Mouse (Mus musculus) hindlimb bud, embryonic 11.5 days (tissue): ENCODE data around the gene Slc7a5.

ENCODE experiments used
- DNase-seq: peaks from one replicate; pipeline ENCODE4 v3.0.0-alpha.2; 2012; ENCODE audit warnings: low read depth, low spot score; ENCODE audit errors: extremely low spot score

Gene Slc7a5

GRCm38 (mm10) chr8:121936391-121936790, 28.9 kb upstream of the Slc7a5 start:
- no peak for DNase-seq

- no peak for DNase-seq
These were observed 28.1 kb upstream of the Slc7a5 start for GRCm38 (mm10) chr8:121935341-121936294.

GRCm38 (mm10) chr8:121934923-121935322, 27.4 kb upstream of the Slc7a5 start:
- DNase-seq = no peak

GRCm38 (mm10) chr8:121934506-121934905, 27.0 kb upstream of the Slc7a5 start:
- no peak for DNase-seq

- DNase-seq = no peak
These were observed 25.4 kb upstream of the Slc7a5 start for GRCm38 (mm10) chr8:121932668-121933520.

GRCm38 (mm10) chr8:121932026-121932667, 24.7 kb upstream of the Slc7a5 start:
- no peak for DNase-seq

GRCm38 (mm10) chr8:121931571-121931970, 24.1 kb upstream of the Slc7a5 start:
- DNase-seq = no peak

- DNase-seq = no peak
These were observed 22.6 kb upstream of the Slc7a5 start for GRCm38 (mm10) chr8:121930047-121930446.

- no peak for DNase-seq
These were observed 19.8 kb upstream of the Slc7a5 start for GRCm38 (mm10) chr8:121927316-121927715.

GRCm38 (mm10) chr8:121926266-121926665, 18.8 kb upstream of the Slc7a5 start:
- no peak for DNase-seq

- peak; percentile 73 for DNase-seq
These were observed 18.1 kb upstream of the Slc7a5 start for GRCm38 (mm10) chr8:121925624-121926023.

GRCm38 (mm10) chr8:121924681-121925080, 17.2 kb upstream of the Slc7a5 start:
- no peak for DNase-seq

GRCm38 (mm10) chr8:121922101-121922500, 14.6 kb upstream of the Slc7a5 start:
- DNase-seq = no peak

GRCm38 (mm10) chr8:121921582-121921981, 14.1 kb upstream of the Slc7a5 start:
- no peak for DNase-seq

GRCm38 (mm10) chr8:121919731-121920130, 12.2 kb upstream of the Slc7a5 start:
- DNase-seq = no peak

GRCm38 (mm10) chr8:121919158-121919557, 11.7 kb upstream of the Slc7a5 start:
- no peak for DNase-seq

GRCm38 (mm10) chr8:121913378-121913777, 5.9 kb upstream of the Slc7a5 start:
- no peak for DNase-seq

GRCm38 (mm10) chr8:121912831-121913230, 5.3 kb upstream of the Slc7a5 start:
- DNase-seq = no peak

GRCm38 (mm10) chr8:121911987-121912386, 4.5 kb upstream of the Slc7a5 start:
- DNase-seq = no peak

- no peak for DNase-seq
These were observed 3.9 kb upstream of the Slc7a5 start for GRCm38 (mm10) chr8:121911400-121911799.

- no peak for DNase-seq
These were observed 2.2 kb upstream of the Slc7a5 start for GRCm38 (mm10) chr8:121909663-121910062.
